Mouse (Mus musculus): ENCODE measurements around the gene Iqcg.

Iqcg gene

GRCm38 (mm10) chr16:33053141-33053540 lies 2.9 kb downstream of the Iqcg start:
- no peak for DNase-seq (ENCODE audit: low spot score in 2 of 2)

GRCm38 (mm10) chr16:33049809-33050208 lies 6.2 kb downstream of the Iqcg start:
- no peak for DNase-seq (ENCODE audit: low spot score in 2 of 2)

- DNase-seq (ENCODE audit: low spot score in 2 of 2), result no peak
Measured at GRCm38 (mm10) chr16:33048686-33049085, 7.3 kb downstream of the Iqcg start.

- no peak for DNase-seq (ENCODE audit: low spot score in 2 of 2)
Measured at GRCm38 (mm10) chr16:33048004-33048403, 8.0 kb downstream of the Iqcg start.

GRCm38 (mm10) chr16:33043268-33043667 lies 12.8 kb downstream of the Iqcg start:
- no peak for DNase-seq (ENCODE audit: low spot score in 2 of 2)

- DNase-seq (ENCODE audit: low spot score in 2 of 2), result no peak
Measured at GRCm38 (mm10) chr16:33042682-33043081, 13.3 kb downstream of the Iqcg start.

GRCm38 (mm10) chr16:33036006-33036405 lies 20.0 kb downstream of the Iqcg start:
- DNase-seq (ENCODE audit: low spot score in 2 of 2), result no peak

GRCm38 (mm10) chr16:33026357-33026756 lies 29.7 kb downstream of the Iqcg start:
- DNase-seq (ENCODE audit: low spot score in 2 of 2), result no peak

- no peak for DNase-seq (ENCODE audit: low spot score in 2 of 2)
Measured at GRCm38 (mm10) chr16:33024456-33025104, 31.4 kb downstream of the Iqcg start.

GRCm38 (mm10) chr16:33023750-33024149 lies 32.3 kb downstream of the Iqcg start:
- DNase-seq (ENCODE audit: low spot score in 2 of 2), result peak; percentile 57 to 81

GRCm38 (mm10) chr16:33021381-33021780 lies 34.6 kb downstream of the Iqcg start:
- no peak for DNase-seq (ENCODE audit: low spot score in 2 of 2)

GRCm38 (mm10) chr16:33019117-33019770 lies 36.8 kb downstream of the Iqcg start:
- DNase-seq (ENCODE audit: low spot score in 2 of 2), result no peak

- no peak for DNase-seq (ENCODE audit: low spot score in 2 of 2)
Measured at GRCm38 (mm10) chr16:33017677-33018349, 38.2 kb downstream of the Iqcg start.

- DNase-seq (ENCODE audit: low spot score in 2 of 2), result no peak
Measured at GRCm38 (mm10) chr16:33015986-33016385, 40.0 kb downstream of the Iqcg start.

GRCm38 (mm10) chr16:33015396-33015907 lies 40.6 kb downstream of the Iqcg start:
- DNase-seq (ENCODE audit: low spot score in 2 of 2), result no peak

- DNase-seq (ENCODE audit: low spot score in 2 of 2), result no peak
Measured at GRCm38 (mm10) chr16:33014921-33015320, 41.1 kb downstream of the Iqcg start.

- no peak for DNase-seq (ENCODE audit: low spot score in 2 of 2)
Measured at GRCm38 (mm10) chr16:33013801-33014200, 42.2 kb downstream of the Iqcg start.

GRCm38 (mm10) chr16:33010166-33010565 lies 45.9 kb downstream of the Iqcg start:
- DNase-seq (ENCODE audit: low spot score in 2 of 2), result no peak

- no peak for DNase-seq (ENCODE audit: low spot score in 2 of 2)
Measured at GRCm38 (mm10) chr16:33007436-33007835, 48.6 kb downstream of the Iqcg start.

- DNase-seq (ENCODE audit: low spot score in 2 of 2), result no peak
Measured at GRCm38 (mm10) chr16:33006888-33007287, 49.1 kb downstream of the Iqcg start.

- DNase-seq (ENCODE audit: low spot score in 2 of 2), result no peak
Measured at GRCm38 (mm10) chr16:33005216-33005615, 50.8 kb downstream of the Iqcg start.

- DNase-seq (ENCODE audit: low spot score in 2 of 2), result no peak
Measured at GRCm38 (mm10) chr16:32992158-32992557, 63.9 kb downstream of the Iqcg start.

GRCm38 (mm10) chr16:32984631-32985030 lies 71.4 kb downstream of the Iqcg start:
- no peak for DNase-seq (ENCODE audit: low spot score in 2 of 2)
